Mouse (Mus musculus): ENCODE data around the gene Wdr5b. TPM values are rescaled to one million over a fixed set of nuclear protein-coding genes. Genes with fewer than 3 reads are reported as not detected.
"Not testable (repeated sequence)": the region's sequence is repeated elsewhere in the genome, so short reads cannot be mapped to it uniquely, and the experiment has no call there.

The Wdr5b gene
- polyA plus RNA-seq (2015; fragmentation: Nextera tagmentation; extraction: Ambion mirVana) = 7.1 and 8.0 TPM in 2 replicates

DNA sequence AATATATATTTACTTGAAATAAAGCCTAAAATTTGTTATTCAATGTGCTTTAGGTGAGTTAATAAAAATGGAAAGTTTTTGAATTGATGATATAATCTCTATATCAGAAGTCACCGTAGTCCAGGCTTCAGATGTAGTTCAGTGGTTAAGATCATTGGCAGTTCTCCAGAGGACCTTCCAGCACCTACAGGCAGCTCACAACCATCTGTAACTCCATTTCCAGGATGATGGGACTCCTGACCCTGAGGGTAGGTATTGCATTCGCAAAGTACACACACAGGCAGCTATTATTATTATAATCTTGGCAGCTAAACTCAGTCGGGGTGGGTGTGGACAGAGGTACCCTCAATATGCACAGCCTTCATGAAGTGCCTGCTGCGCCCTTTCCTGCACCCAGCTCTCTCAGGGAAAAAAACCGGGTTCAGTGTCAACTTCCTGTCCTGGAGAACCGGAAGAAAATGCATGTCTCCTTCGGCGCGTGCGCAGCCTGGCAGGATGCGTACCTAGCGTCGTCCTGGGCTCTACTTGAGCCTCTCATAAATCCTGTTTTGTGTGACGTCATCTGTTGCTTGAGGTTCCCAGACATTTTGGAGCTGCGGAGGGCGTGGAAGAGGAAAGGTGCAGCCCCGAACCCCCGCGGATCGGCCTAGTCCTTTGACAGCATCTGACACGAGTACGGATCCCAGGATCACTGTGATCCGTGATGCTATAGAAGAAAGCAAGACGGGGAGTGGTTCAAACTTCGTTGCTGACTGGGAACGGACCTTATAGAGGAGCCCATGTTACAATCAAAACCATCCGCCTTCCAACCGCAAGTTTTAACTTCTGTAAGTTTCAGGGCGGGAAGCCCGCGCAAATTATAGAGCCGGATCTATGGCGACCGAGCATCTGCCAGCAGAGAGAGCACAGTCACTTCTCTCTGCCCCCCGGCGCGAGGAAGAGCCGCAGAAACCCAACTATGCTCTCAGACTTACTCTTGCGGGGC, at the start of gene Wdr5b:
Wdr5b (plus strand) TSS at position 551 of the 985 bp plus-strand sequence.
- no peaks in the 10 kb centered on the region for H3K27me3 ChIP-seq (ENCODE audit: control insufficient read depth, insufficient read depth, low read length)
- H3K4me3 ChIP-seq (replicated peaks; ENCODE audit: low read length) = peak within 1 kb of the TSS; percentile 73
- peak; percentile 98 for ATAC-seq (ENCODE audit: insufficient read depth, low FRiP score)
- peak within 1 kb of the TSS; percentile 85 for H3K9ac ChIP-seq (ENCODE audit: low read length)
- peak within 1 kb of the TSS; percentile 87 for H3K27ac ChIP-seq (ENCODE audit: low read length)
- 1% methylated on average over 39 of the region's 39 CpGs for WGBS
- no peaks in the 10 kb centered on the region for H3K9me3 ChIP-seq (replicated peaks; ENCODE audit: control insufficient read depth, low read length)
- H3K4me2 ChIP-seq (ENCODE audit: low read depth, low read length) = peak within 1 kb of the TSS; percentile 69
- peaks cover 16% of the 10 kb centered on the region for H3K36me3 ChIP-seq (ENCODE audit: control insufficient read depth, insufficient read depth, low read length)
- peaks cover 12% of the 10 kb centered on the region for H3K4me1 ChIP-seq (ENCODE audit: control insufficient read depth, insufficient read depth, low read length)

DNA sequence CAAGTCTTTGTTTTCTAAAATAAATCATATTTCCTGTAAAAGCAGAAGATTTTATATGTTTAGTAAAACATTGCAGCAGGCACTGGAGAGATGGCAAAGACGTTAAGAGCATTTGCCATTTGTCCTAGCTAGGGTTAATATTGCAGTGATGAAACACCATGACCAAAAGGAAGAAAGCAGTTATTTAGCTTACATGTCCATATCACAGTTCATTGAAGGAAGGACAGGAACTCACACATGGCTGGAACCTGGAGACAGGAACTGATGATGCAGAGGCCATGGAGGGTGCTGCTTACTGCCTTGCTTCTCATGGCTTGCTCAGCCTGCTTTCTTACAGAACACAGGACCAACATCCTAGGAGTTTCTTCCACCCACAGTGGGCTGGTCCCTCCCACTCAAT, 48.6 kb upstream of the Wdr5b start:
- Histone ChIP-seq H3K9me3 (replicated peaks; ENCODE audit: control insufficient read depth, low read length) (no peaks in the 10 kb centered on the region), H3K27ac (ENCODE audit: low read length) (no peak overlapping the region), H3K9ac (ENCODE audit: low read length) (no peak overlapping the region), H3K4me2 (ENCODE audit: low read depth, low read length) (no peak overlapping the region), H3K27me3 (ENCODE audit: control insufficient read depth, insufficient read depth, low read length) (no peaks in the 10 kb centered on the region), H3K4me1 (ENCODE audit: control insufficient read depth, insufficient read depth, low read length) (no peaks in the 10 kb centered on the region), H3K36me3 (ENCODE audit: control insufficient read depth, insufficient read depth, low read length) (no peaks in the 10 kb centered on the region), H3K4me3 (replicated peaks; ENCODE audit: low read length) (no peak overlapping the region)
- ATAC-seq (ENCODE audit: insufficient read depth, low FRiP score) = no peak
- 59% methylated on average over 1 of the region's 1 CpGs for WGBS

GRCm38 (mm10) chr16:35993316-35993715, 47.7 kb upstream of the Wdr5b start:
- Histone ChIP-seq H3K9ac (ENCODE audit: low read length) (no peak overlapping the region), H3K36me3 (ENCODE audit: control insufficient read depth, insufficient read depth, low read length) (no peaks in the 10 kb centered on the region), H3K4me3 (replicated peaks; ENCODE audit: low read length) (no peak overlapping the region), H3K4me2 (ENCODE audit: low read depth, low read length) (no peak overlapping the region), H3K27ac (ENCODE audit: low read length) (no peak overlapping the region), H3K9me3 (replicated peaks; ENCODE audit: control insufficient read depth, low read length) (no peaks in the 10 kb centered on the region), H3K4me1 (ENCODE audit: control insufficient read depth, insufficient read depth, low read length) (no peaks in the 10 kb centered on the region), H3K27me3 (ENCODE audit: control insufficient read depth, insufficient read depth, low read length) (no peaks in the 10 kb centered on the region)
- ATAC-seq (ENCODE audit: insufficient read depth, low FRiP score) = no peak
- WGBS = 71% methylated on average over 3 of the region's 3 CpGs

GRCm38 (mm10) chr16:35998852-35999251, 42.1 kb upstream of the Wdr5b start:
- H3K27me3 ChIP-seq (ENCODE audit: control insufficient read depth, insufficient read depth, low read length); H3K36me3 ChIP-seq (ENCODE audit: control insufficient read depth, insufficient read depth, low read length); H3K4me1 ChIP-seq (ENCODE audit: control insufficient read depth, insufficient read depth, low read length); H3K4me3 ChIP-seq (replicated peaks; ENCODE audit: low read length); H3K9me3 ChIP-seq (replicated peaks; ENCODE audit: control insufficient read depth, low read length); H3K9ac ChIP-seq (ENCODE audit: low read length); H3K4me2 ChIP-seq (ENCODE audit: low read depth, low read length); H3K27ac ChIP-seq (ENCODE audit: low read length); ATAC-seq (ENCODE audit: insufficient read depth, low FRiP score): not testable (repeated sequence)
- 92% methylated on average over 4 of the region's 4 CpGs for WGBS

DNA sequence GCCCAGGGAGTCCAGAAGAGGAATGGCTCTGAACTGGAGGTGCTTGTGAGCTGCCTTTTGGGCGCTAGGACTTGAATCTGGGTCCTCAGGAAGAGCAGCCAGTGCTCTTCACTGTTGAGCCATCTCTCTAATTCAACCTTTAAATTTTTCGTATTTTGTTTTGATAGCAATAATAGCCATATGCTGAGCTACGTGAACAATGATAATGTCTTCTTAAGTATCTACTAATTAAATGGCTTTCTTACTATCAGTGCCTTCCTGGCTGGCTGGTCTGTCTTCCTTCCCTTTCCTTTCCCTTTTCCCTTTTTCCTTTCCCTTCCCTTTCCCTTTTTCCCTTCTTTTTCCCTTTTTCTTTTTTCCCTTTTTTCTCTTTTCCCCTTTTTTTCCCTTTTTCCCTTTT, 32.6 kb upstream of the Wdr5b start:
- Histone ChIP-seq H3K27ac (ENCODE audit: low read length) (no peak overlapping the region), H3K4me2 (ENCODE audit: low read depth, low read length) (no peak overlapping the region), H3K4me3 (replicated peaks; ENCODE audit: low read length) (no peak overlapping the region), H3K9ac (ENCODE audit: low read length) (no peak overlapping the region), H3K9me3 (replicated peaks; ENCODE audit: control insufficient read depth, low read length) (no peaks in the 10 kb centered on the region), H3K27me3 (ENCODE audit: control insufficient read depth, insufficient read depth, low read length) (no peaks in the 10 kb centered on the region), H3K4me1 (ENCODE audit: control insufficient read depth, insufficient read depth, low read length) (no peaks in the 10 kb centered on the region), H3K36me3 (ENCODE audit: control insufficient read depth, insufficient read depth, low read length) (no peaks in the 10 kb centered on the region)
- no peak for ATAC-seq (ENCODE audit: insufficient read depth, low FRiP score)
- WGBS = 92% methylated on average over 3 of the region's 3 CpGs

DNA sequence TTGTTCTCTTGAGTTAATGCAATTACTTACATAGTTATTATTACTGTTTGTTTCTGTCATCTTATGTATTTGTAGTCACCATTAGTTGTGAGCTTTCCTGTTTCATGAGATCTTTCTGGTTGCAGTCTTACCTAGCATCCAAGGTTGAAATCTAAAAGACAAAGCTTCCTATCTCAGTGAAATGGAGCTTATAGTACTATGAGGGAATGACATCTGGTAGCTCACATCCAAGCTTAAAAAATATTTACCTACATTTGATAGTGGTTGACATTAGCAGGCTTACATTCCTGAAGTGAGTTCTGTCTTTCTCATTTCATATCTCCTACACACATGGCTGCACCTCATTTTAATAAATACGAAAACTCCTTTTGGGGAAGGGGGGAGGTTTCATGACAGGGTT, 24.7 kb upstream of the Wdr5b start:
- H3K9ac ChIP-seq (ENCODE audit: low read length) = no peak overlapping the region
- no peak overlapping the region for H3K27ac ChIP-seq (ENCODE audit: low read length)
- no peak for ATAC-seq (ENCODE audit: insufficient read depth, low FRiP score)

GRCm38 (mm10) chr16:36028120-36028519, 12.9 kb upstream of the Wdr5b start:
- not testable (repeated sequence) for ATAC-seq (ENCODE audit: insufficient read depth, low FRiP score); H3K4me1 ChIP-seq (ENCODE audit: control insufficient read depth, insufficient read depth, low read length); H3K4me2 ChIP-seq (ENCODE audit: low read depth, low read length); H3K9me3 ChIP-seq (replicated peaks; ENCODE audit: control insufficient read depth, low read length); H3K27ac ChIP-seq (ENCODE audit: low read length); H3K9ac ChIP-seq (ENCODE audit: low read length); H3K27me3 ChIP-seq (ENCODE audit: control insufficient read depth, insufficient read depth, low read length); H3K4me3 ChIP-seq (replicated peaks; ENCODE audit: low read length)
- 89% methylated on average over 1 of the region's 2 CpGs for WGBS
- H3K36me3 ChIP-seq (ENCODE audit: control insufficient read depth, insufficient read depth, low read length) = peaks cover 11% of the 10 kb centered on the region

More for the DNA sequence above, 24.7 kb upstream of the Wdr5b start:
- Histone ChIP-seq H3K36me3 (ENCODE audit: control insufficient read depth, insufficient read depth, low read length) (0 out of 2 replicates have a peak, but pooled peaks cover 5% of the 10 kb centered on the region), H3K4me2 (ENCODE audit: low read depth, low read length) (no peak overlapping the region), H3K9me3 (replicated peaks; ENCODE audit: control insufficient read depth, low read length) (no peaks in the 10 kb centered on the region), H3K4me3 (replicated peaks; ENCODE audit: low read length) (no peak overlapping the region), H3K27me3 (ENCODE audit: control insufficient read depth, insufficient read depth, low read length) (no peaks in the 10 kb centered on the region), H3K4me1 (ENCODE audit: control insufficient read depth, insufficient read depth, low read length) (no peaks in the 10 kb centered on the region)
- WGBS = 98% methylated on average over 1 of the region's 1 CpGs

DNA sequence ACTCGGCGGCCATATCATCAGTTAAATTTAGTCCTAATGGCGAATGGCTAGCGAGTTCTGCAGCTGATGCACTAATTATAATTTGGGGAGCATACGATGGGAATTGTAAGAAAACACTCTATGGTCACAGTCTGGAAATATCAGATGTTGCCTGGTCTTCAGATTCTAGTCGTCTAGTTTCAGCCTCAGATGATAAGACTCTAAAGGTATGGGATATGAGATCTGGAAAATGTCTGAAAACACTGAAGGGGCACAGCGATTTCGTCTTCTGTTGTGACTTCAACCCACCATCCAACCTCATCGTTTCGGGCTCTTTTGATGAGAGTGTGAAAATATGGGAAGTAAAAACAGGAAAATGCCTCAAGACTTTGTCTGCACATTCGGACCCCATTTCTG, 633 bp downstream of the Wdr5b start:
- H3K9me3 ChIP-seq (replicated peaks; ENCODE audit: control insufficient read depth, low read length) = no peaks in the 10 kb centered on the region
- H3K9ac ChIP-seq (ENCODE audit: low read length) = peak overlapping the region; percentile 85
- peaks cover 16% of the 10 kb centered on the region for H3K36me3 ChIP-seq (ENCODE audit: control insufficient read depth, insufficient read depth, low read length)
- no peak for ATAC-seq (ENCODE audit: insufficient read depth, low FRiP score)
- 26% methylated on average over 11 of the region's 11 CpGs for WGBS
- peak overlapping the region; percentile 73 for H3K4me3 ChIP-seq (replicated peaks; ENCODE audit: low read length)
- peaks cover 12% of the 10 kb centered on the region for H3K4me1 ChIP-seq (ENCODE audit: control insufficient read depth, insufficient read depth, low read length)
- peak overlapping the region; percentile 69 for H3K4me2 ChIP-seq (ENCODE audit: low read depth, low read length)
- no peaks in the 10 kb centered on the region for H3K27me3 ChIP-seq (ENCODE audit: control insufficient read depth, insufficient read depth, low read length)
- peak overlapping the region; percentile 87 for H3K27ac ChIP-seq (ENCODE audit: low read length)

DNA sequence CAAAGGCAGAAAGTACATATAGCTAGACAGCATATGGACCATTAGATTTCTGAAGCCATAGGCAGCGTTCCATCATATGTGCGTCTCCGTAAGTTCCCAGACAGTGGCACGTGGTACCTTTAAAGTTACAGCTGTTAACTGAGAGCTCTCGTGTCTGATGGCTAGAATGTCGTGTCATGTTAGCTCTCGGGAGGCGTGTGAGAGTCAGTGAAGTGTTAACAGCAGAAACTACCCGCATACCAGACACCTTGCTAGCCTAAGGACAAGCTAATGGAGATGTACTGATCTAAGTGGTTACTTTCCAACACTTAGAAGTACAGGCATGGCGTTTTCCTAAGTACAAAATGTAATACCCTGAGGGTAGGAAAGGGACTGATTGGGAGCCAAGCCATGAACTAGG, 2.1 kb downstream of the Wdr5b start:
- Histone ChIP-seq H3K4me3 (replicated peaks; ENCODE audit: low read length) (no peak overlapping the region), H3K36me3 (ENCODE audit: control insufficient read depth, insufficient read depth, low read length) (peaks cover 24% of the 10 kb centered on the region), H3K4me2 (ENCODE audit: low read depth, low read length) (no peak overlapping the region), H3K9ac (ENCODE audit: low read length) (no peak overlapping the region), H3K4me1 (ENCODE audit: control insufficient read depth, insufficient read depth, low read length) (peaks cover 12% of the 10 kb centered on the region), H3K27me3 (ENCODE audit: control insufficient read depth, insufficient read depth, low read length) (no peaks in the 10 kb centered on the region), H3K9me3 (replicated peaks; ENCODE audit: control insufficient read depth, low read length) (no peaks in the 10 kb centered on the region), H3K27ac (ENCODE audit: low read length) (no peak overlapping the region)
- no peak for ATAC-seq (ENCODE audit: insufficient read depth, low FRiP score)
- 86% methylated on average over 10 of the region's 10 CpGs for WGBS

All from stomach, embryonic 16.5 days (tissue).